Mouse (Mus musculus): ENCODE results near the gene Rhox9.
"Not testable (repeated sequence)": the region's sequence is repeated elsewhere in the genome, so short reads cannot be mapped to it uniquely, and the experiment has no call there.

Rhox9 gene

DNA sequence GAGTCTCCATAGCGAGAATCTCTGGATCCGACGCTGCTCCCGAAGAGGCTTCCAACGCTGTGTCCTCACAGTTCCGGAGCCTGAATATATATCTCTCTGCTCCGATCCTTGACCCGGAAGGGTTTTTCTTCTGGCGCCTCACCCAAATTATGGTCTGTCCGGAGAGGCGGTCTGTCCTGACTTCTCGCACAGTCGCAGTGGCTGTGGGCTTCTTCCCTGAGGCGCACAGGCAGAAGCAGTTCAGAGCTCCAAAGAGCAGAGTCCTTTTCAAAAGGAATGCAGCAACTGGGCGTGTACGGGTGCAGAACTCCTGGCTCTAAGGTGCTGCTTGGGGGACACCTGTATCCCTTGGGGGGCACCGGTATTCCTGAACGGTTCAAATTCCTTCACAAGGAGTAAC lies at the start of gene Rhox9:
Rhox9 (minus strand) TSS at position 101 of the 400 bp plus-strand sequence.
- in situ Hi-C loops (cut with MseI, MboI), result not testable (repeated sequence)

DNA sequence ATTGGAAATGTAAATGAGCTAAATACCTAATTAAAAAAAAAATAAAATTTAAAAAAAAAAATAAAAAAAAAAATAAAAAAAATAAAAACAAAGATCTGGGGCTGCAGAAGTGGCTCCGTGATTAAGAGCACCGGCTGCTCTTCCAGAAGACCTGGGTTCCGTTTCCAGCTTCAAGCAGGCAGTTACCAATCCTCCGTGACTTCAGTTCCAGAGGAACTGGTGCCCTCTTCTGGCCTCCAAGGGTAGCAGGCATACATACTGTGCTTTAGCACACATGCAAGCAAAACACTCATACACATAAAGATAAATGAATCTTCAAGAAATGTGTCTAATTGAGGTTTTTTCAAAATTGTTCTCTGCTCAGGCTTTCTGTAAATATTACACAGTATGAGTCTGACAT lies 14.7 kb upstream of the Rhox9 start:
- in situ Hi-C loops (cut with MseI, MboI), result no loop called here

DNA sequence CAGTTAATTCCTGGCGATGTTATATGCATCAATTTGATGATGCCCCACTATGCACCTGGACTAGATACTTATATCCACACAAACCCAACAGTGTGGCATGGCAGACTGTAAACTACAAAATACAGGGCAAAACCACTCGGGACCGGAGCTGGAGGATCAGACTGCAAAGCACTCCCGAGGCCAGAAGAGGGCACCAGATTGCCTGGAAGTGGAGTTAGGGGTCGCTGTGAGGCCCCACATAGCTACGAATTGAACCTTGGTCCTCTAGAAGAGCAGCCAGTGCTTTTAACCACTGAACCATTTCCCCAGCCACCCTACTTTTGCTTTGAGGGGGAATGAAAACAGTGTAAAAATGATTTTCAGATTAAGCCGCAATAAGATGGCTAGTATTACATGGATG lies 7.0 kb upstream of the Rhox9 start:
- in situ Hi-C loops (cut with MseI, MboI), result no loop called here

DNA sequence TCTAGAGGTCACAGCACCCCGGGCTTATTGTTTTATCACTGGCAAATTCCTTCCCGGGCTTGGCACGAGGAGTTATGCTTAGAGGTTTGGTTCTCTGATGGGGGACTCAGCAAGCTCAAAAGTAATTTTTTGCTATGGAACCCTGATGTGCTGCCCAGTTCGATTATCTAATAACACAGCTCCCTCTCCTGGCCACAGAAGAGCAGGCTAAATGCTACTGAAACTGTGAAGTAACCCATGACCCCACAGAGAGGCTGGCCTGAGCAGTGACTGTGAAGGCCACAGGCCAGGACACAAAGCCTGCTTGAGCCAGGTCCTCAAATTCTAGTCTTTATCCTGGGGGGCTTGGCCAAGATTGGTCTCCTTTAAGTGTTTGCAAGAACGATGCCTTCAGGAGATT lies 2.2 kb upstream of the Rhox9 start:
- in situ Hi-C loops (cut with MseI, MboI), result no loop called here

DNA sequence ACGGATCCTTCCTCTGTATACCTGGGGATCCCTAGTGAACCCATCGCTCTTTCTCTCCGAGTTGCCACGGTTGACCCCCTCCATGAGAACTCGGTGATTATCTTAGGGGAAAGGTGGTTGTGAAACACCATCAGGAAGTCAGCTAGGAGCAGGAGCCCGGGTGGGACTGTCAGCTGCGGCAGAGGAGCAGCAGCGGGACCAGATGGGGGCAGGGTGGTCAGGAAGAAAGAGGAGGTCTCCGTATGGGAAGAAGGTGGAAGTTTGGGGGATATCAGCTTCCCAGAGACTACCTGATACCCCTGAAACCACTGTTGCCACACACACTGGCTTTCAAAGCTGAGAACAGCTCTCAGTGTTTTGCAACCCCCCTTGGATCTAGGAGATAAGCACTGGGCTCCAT lies 4.4 kb downstream of the Rhox9 start, which contains the start of gene Rhox7b:
Rhox7b (minus strand) TSS at position 101 of the 400 bp plus-strand sequence.
- in situ Hi-C loops (cut with MseI, MboI), result not testable (repeated sequence)

DNA sequence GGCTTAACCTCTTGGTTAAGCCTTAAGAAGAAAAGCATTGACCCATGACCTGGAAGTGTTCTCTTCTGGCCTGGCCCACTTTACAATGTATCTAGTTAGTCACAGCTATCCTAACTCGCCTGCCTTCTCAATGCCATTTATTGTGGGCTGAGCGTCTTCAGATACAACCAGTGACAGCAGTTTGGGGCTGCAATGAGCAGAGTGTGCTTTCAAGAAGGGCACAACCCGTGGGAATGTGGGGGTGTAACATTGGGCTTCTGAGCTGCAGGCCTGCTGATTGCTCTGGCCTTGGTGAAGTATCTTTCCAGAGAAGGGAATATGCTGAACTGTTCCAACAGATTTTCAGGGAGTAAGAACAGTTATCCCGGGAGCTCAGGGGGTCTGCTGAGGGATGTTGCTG lies 22.7 kb downstream of the Rhox9 start, which contains the start of gene Rhox8:
Rhox8 (minus strand) TSS at position 101 of the 400 bp plus-strand sequence.
- in situ Hi-C loops (cut with MseI, MboI), result no loop called here

DNA sequence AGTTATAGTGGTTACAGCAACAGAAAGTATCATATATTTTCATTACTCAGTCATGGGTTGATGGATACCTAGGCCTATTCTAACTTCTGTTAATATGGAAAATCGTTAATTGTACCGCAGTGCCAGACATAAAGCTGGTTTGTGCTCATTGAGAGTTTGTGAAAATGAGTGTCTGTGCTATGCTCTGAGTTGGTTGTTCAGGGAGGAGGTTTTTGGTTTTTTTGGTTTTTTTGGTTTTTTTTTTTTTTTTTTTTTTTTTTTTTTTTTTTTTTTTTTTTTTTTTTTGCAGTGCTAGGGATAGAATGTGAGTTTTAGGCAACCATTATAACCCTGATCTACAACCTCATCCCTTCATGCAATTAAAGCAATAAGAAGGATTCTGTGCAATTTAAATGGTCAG lies 29.9 kb downstream of the Rhox9 start:
- in situ Hi-C loops (cut with MseI, MboI), result no loop called here
